Mouse (Mus musculus) urinary bladder, postnatal 25 days (tissue): ENCODE measurements around the gene Ptpn13.
A peak's percentile ranks its signal among the peaks of the same experiment; 100 is the strongest.

Experiments used
- DNase-seq: peaks from one replicate; pipeline ENCODE4 v3.0.0; 2022; ENCODE audit warnings: low spot score

The Ptpn13 gene

DNA sequence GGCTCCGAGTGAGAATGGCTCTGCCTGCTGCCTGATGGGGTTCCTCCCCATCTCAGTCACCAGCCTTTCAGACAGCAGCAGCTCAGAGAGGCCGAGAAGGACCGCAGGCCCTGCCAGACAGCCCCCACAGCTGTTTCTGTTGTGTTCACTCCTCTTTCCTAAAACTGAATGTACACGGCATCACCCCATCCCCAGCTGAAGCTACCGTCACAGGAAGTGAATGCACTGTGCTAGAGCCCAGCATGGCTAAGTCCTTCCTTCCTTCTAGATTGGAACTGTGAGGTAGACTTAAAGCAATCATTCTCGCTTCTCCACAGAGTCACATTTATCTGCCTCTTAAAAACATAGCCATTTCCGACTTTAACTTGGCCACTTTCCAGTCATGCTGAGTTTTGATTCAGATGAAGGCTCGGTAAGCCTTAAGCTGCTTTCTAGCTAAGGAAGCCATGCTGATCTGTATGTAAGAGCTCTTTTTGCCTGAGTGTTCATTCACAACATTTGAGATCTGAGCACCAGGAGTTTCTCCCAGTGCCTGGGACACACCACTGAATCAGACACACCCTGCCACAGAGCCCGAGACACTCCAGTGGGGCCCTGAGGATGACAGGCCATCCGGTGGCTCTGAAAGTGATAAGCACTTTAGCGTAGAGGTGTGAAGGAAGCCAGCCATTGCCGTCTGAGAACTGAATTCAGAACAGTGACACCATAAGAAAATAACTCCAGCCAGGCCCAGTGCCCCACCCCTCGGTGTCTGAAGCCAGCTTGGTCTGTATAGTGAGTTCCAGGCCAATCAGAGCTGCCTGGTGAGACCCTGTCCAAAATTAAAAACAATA, 170.6 kb downstream of the Ptpn13 start:
- no peak for DNase-seq

DNA sequence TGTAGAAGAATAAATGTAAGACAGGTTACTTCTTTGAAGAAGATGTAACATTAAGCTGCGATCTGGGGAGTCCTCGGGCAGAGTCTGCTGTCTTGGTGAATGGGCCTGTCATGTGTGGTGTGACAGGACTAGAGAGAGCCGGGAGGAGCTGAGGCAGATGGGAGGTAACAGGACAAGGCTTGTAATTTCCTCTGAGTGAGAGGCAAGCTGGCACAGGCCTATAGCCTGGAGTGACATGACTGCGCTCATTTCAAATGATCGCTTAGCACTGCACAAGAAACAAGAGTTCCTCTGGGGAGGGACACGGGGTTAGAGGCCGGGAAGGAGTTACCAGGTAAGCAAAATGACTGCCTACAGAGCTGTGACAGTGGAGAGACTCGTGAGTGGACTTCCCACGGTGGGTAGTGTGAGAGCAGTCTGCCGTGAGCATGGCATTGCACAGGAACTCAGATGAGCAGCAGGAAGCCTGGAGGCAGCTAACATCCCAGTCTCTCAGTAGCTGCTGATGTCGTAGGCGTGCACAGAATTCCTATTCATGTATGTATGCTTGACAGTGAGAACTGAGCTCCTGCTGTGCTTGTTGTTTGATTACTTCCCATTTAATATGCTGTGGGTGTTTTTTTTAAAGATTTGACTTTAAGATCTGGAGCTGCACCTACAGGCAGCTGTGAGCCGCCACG, 171.6 kb downstream of the Ptpn13 start:
- no peak for DNase-seq

DNA sequence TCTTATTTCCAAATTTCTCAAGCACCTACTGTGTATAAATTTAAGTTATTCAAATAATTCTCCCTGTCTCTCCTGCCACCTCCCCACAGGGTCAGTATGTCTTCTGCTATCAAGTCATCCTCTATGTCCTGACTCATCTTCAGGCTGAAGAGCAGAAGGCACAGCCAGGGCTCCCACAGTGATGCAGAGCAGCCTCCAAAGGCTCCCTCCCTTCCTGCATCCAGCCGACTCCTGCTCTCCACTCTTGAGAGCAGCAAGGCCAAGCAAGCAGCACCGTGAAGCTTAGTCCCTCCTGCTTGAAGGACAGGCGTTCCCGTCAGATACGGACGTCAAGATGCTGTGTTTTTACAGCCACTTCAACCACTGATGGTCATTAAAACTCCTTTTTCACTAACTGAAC, 172.6 kb downstream of the Ptpn13 start:
- no peak for DNase-seq

DNA sequence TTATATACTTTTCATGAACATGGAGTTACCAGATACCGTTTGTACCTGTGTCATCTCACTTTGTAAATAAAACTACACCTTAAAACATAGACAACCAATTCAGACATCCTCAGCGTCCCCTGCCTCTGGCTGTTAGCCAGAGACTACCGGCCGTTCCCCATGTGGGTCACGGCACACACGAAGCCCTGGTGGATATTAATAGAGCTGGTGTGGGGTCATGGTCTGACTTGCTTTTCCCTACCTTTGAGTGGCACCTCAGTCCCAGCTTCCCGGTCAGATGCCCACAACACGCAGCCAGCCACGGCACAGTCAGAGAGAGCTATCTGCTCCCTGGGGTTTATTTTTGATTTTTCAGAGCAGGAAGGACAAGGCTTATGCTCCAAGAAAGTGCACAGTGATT, 173.3 kb downstream of the Ptpn13 start:
- DNase-seq = no peak

GRCm38 (mm10) chr5:103598881-103599280, 173.9 kb downstream of the Ptpn13 start:
- DNase-seq = no peak

GRCm38 (mm10) chr5:103603115-103603893, 178.3 kb downstream of the Ptpn13 start:
- no peak for DNase-seq

- no peak for DNase-seq
Measured at GRCm38 (mm10) chr5:103605707-103606106, 180.7 kb downstream of the Ptpn13 start.

GRCm38 (mm10) chr5:103610148-103610547, 185.2 kb downstream of the Ptpn13 start:
- no peak for DNase-seq

DNA sequence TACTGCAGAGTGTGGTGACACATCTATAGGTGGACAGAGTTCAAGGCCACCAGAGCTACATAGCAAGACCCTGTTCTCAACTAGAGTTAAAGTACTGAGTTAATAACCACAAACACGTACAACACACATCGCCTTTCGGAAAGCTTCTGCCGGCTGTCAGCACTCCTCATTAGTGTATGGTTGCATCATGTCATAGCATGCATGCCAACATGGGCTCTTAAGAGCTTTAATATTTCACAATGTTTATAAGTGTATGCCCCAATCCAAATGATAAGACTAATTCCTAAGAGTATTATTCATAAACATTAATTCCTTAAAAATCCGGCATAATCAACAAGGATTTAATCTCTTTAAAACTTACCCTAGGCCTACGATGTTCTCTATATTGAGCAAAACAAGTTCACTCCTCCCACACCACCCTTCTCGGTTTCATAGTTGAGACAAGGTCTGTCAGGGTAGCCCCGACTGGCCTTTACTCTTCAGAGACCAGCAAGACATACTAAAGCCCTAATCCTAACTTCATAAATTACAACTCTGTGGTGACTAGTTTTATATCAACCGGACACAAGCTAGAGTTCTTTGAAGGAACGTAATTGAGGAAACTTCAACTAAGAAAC, 186.0 kb downstream of the Ptpn13 start:
- no peak for DNase-seq

GRCm38 (mm10) chr5:103612316-103612715, 187.3 kb downstream of the Ptpn13 start:
- no peak for DNase-seq

GRCm38 (mm10) chr5:103614356-103614755, 189.4 kb downstream of the Ptpn13 start:
- no peak for DNase-seq

GRCm38 (mm10) chr5:103617191-103617590, 192.2 kb downstream of the Ptpn13 start:
- no peak for DNase-seq

GRCm38 (mm10) chr5:103620301-103620973, 195.4 kb downstream of the Ptpn13 start:
- peak; percentile 33 for DNase-seq

- no peak for DNase-seq
Measured at GRCm38 (mm10) chr5:103622321-103622720, 197.3 kb downstream of the Ptpn13 start.

DNA sequence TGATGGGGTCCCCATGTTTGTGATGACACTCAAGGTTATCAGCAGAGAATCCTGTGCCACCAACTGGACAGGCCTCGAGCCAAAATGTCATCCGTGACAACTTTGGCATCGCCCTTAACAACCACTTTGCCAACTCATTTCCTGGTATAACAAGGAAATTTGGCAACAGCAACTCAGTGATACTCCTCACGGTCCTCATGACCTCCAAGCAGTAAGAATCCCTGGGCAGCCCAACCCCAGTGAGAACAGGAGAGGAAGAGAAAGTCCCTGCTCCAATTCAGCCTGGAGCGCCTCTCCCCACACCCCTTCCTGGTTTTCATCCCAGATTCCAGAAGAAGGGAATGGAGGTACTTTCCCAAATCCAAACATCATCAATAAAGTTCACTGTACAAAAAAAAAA, 199.8 kb downstream of the Ptpn13 start:
- DNase-seq = no peak

DNA sequence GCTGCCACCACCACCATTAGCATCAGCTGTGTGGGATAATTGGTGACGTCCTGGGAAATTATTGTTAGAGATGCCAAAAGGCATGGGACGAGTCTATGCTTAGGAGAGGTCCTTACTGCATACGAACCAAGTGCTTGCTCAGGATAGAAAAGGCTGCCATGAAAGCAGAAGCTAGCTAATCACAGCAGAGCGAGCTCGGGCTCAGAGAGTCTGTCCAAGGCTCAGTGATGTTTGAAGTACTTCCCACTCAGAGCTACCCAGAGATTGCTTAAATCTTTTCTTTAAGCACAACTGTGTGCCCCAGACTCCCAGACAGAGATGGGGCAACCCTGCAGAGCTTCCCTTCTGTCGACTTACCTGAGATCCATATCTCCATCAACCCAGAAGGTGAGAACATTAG, 203.5 kb downstream of the Ptpn13 start:
- no peak for DNase-seq

DNA sequence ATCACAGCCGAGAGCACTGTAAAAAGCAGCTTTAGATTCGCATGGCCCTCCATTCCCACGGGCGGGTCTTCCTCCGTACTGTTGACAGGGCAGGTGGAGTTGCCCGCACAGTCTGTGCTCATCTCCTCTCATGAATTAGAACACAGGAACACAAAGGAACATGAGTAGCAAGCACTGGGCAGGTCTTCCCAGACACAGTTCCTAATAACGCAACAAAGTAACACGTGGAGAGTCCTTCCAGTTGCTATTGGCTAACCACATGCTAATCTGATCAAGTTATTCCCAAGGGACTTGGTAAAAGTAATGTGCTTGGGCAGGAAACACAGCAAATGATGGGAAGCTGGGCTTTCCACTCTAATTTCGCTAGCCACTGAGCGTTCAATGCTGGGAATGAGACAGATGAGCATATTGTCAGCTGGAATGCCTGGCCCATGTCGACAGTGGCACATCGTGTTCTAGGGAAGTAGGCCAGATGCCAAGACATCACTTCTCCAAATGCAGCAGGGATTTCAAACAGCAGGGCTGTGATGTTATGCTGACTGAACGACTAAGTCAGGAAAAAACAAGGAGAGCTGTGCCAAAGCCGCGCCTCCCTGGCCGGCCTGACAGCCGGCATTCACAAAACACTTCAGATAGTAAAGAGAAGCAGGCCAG, 204.2 kb downstream of the Ptpn13 start, which contains the start of gene Slc10a6:
Gene Slc10a6, minus strand, starts transcription at position 293 of the 654 bp plus-strand sequence.
- DNase-seq = peak; percentile 51

DNA sequence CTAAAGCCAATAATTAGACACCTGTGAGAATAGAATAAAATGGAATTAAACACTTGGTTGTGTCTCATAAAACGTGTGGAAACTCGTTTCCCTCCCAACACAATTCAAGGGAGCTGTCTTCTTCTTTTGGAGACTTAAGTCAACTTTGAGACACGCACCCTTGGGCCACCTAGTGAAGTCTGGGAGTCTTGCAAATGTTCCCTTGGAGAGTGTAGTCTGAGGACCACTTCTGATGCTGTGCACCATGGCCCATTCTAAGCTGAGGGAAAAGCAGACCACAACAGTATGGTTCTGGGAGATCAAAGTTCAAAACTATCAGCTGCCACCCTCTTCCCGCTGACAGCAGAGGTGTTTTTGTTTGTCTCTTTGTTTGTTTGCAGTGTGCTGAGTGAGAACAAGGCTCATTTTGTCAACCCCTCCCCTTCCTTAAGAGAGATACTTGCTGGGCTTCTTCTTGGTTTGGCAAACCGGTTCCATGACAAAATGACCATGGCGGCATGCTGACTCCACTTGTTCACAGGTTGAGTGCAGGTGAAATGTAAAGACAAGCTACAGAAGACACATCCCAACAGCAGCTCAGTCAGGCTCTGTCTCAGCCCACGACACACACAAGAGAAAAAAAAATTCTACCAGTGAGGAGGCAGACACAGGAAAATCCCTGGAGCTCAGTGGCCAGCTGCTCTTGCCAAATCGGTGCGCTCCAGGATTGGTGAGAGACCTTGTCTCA, 205.0 kb downstream of the Ptpn13 start:
- DNase-seq = no peak

- DNase-seq = no peak
Measured at GRCm38 (mm10) chr5:103637162-103637561, 212.2 kb downstream of the Ptpn13 start.

- DNase-seq = no peak
Measured at GRCm38 (mm10) chr5:103644167-103644566, 219.2 kb downstream of the Ptpn13 start.
